Mouse (Mus musculus) brain, embryonic 14.5 days (tissue): ENCODE measurements around the gene Olfr1420.

Experiments
- CTCF ChIP-seq: fragments of 200-500 bp; IDR thresholded peaks from 2 replicates; pipeline ENCODE4 v1.5.1; 2012; ENCODE audit warnings: inconsistent platforms, mild to moderate bottlenecking, moderate library complexity, borderline replicate concordance; ENCODE audit not compliant: insufficient read depth, insufficient read length; ENCODE audit errors: extremely low read depth
- POLR2A ChIP-seq: fragments of 200-500 bp; IDR thresholded peaks from 2 replicates; pipeline ENCODE4 v1.6.1; 2012; ENCODE audit warnings: mild to moderate bottlenecking, inconsistent platforms, borderline replicate concordance; ENCODE audit not compliant: poor library complexity, insufficient read depth, insufficient read length, severe bottlenecking; ENCODE audit errors: extremely low read depth

DNA sequence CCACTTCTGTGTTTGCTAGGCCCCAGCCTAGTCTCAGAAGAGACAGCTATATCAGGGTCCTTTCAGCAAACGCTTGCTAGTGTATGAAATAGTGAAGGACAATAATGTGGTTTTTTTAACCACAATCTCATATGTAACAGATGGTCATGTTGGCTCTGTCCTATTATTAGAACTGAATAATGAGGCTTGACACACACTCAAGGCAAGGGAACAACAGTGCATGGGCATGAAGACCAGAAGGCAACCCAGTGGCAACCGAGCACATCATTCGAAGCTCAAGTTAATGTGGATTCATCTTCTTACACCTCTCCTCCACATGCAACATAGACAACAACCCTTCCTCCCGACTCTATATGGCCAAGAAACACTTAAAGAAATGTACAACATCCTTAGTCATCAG lies 40.0 kb upstream of the Olfr1420 start:
- TF ChIP-seq CTCF: no peak
- no peak for TF ChIP-seq POLR2A
